Mouse (Mus musculus) layer of hippocampus, postnatal 25 days (tissue): ENCODE data around the gene Sptbn2. TPM values are rescaled to one million over a fixed set of nuclear protein-coding genes. Genes with fewer than 3 reads are reported as not detected.

Experiments
- DNase-seq, 2 experiments: peaks; one replicate each; pipeline ENCODE4 v3.0.0; 2022; ENCODE audit warnings: mixed read lengths in 2 of 2, low spot score in 1 of 2; ENCODE audit errors: extremely low spot score in 1 of 2
- total RNA-seq, 2 experiments: library from RNA; stranded (reverse); gene quantifications; 2 replicates each; pipeline ENCODE4 v1.2.3; 2021

The Sptbn2 gene
- total RNA-seq, 2 experiments from 2014 or later, result 615 to 659 TPM

DNA sequence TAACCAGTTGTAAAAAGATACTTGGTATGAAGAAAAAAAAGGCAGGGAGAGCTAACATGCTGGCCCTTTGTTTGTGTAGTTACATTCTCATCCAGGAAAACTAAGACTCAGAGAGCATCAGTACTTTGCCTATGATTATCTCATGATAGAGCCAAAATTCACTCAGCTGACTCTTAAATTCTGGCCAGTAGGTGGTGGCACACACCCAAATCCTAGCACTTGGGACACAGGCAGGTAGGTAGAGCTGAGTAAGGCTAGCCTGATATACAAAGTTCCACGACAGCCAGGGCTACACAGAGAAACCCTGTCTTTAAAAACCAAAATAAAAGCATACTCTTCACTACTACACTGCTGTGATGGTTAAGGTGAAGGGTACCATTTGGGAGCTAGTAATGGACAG, 51.9 kb downstream of the Sptbn2 start:
- DNase-seq, result no peak

GRCm38 (mm10) chr19:4767507-4768148, 56.7 kb downstream of the Sptbn2 start:
- DNase-seq, result no peak

DNA sequence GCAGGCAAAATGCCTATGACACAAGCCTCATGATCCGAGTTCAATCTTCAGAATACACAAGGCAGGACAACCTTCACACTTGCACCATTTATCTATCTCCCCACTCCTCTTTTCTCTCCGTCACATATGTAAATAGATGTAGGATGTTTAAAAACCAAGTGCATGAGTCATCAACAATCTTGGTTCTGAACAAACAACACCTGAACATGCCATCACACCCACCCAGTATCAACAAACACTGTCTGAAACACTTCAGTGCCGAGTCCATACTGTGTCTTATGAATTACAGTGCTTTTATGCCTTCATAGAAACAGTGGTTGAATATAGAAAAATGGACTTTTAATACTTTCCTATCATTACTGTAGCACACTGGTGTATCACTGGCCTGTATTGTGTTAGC, 61.8 kb downstream of the Sptbn2 start:
- DNase-seq, result no peak

DNA sequence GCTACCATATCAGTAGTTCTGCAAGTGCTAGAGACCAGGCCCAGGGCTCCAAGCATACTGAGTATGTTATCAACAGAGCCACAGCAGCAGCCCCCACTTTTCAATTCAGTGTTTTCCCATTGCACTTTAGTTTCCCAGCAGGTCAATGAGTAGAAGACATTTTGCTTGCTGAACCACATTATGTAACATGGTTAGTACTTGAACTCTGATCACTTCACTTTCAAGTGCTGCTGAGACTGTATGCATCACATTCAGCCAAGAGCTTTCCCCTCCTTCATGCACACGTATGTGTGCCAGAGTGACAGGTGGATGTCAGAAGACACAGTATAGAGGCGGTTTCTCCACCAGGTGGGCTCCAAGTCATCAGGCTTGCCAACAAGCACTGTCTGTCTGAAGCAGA, 71.9 kb downstream of the Sptbn2 start:
- no peak for DNase-seq

DNA sequence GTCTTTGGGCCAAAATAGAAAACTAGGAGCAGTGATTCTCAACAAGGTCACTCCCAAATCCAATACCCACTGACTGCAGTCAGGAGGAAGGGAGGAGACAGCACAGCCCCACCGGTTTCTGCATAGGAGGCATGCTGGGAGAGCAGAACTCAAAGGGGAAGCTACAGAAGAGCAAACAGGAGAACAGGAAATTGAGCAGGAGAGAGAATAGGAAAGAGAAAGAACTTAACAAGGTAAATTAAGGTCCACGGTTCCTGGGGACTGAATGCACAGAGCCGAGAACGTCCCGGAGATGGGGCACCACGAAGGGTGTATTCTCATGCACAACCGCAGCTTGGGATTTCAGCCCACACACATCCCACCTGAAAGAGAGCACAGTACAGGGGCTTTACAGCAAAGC, 74.2 kb downstream of the Sptbn2 start:
- DNase-seq, result no peak

GRCm38 (mm10) chr19:4786313-4786712, 75.3 kb downstream of the Sptbn2 start:
- no peak for DNase-seq

DNA sequence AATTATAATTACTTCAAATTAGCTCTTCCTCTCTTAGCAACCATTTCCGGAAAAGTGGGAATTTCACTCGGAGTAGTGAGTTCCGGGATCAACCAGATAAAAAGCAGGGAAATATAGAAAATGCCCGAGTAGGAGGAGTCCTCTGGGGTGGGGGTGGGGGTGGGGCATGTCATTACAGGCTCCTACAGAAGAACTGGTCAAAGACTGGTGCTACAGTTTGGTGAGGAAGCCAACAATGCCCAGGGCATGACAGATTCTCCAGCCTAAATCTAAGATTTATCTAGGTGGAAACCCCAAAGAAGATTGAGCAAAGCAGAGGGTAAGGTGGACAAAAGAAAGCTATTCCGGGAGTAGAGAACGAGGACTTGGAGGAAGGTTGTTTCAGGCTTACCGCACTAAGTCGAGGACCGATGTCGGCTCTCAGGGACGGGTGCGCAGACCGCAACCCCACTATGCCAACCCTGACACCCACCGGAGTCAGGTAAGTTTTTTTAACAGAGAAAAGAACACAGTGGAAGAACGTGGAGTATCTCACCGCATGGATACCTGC, 82.4 kb downstream of the Sptbn2 start:
- DNase-seq, result no peak

DNA sequence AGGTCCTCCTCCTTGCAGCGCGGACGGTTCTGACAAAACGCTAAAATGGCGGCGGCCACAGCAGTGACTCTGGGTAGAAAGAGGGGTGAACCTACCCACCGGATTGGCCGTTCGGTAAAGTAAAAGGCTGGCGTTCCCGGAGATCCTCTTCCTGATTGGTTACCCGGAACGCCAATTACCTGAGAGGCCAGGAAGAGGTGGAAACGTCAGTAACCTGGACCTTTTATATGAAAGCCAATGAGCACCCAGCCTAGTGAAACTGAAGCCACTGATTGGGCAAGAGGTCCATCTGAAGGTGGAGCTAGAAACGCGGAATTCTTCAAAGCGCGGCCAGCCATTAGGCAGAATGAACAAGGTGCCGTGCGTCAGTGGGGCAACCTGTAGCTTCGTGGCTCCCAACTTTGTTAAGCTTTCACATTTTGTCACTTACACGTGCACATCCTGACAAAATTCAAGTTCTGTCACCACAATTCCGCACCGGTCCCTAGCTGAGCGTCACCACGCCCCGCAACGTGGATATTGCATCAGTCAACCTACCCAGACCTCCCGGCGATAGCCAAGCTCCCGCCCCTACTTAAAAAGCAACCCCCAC, 83.0 kb downstream of the Sptbn2 start, which contains the start of gene Rbm4:
TSS of gene Rbm4 (minus strand) at position 71 of the 592 bp plus-strand sequence.
- DNase-seq, result peak; percentile 78 to 93

DNA sequence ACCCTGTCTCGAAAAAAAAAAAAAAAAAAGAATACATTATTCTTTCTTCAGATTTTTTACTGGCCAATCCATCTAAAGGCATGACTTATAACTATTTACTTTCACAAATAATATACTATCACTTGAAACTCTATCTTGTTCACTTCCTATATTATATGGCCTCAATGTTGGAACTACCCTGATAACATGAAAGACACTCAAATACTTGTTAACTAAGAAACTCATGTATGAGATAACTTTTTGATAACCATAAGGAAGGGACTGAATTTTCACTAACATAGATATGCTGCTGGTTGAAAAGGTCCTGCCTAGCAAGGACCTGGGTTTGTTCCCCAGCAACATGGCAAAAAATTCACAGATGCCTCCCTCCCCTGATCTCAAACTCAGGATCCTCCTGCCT, 85.0 kb downstream of the Sptbn2 start:
- DNase-seq, result no peak

DNA sequence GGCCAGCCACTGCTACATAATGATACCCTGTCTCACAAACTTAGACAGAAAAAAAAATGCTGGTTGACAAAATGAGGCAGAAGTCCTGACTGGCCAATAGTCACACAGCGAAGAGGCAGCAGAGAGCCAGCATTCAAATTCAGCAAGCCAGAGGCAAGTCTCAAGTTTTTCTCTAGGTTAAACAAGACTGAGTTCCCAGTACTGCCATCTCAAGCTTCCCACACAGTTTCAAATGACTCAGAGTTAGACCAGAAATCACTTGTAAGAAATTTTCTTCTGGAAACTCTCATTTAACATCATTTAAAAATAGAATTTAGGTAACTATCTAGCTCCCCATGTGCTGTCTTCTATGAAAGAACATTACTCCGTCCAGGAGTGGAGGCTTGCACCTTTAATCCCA, 86.9 kb downstream of the Sptbn2 start:
- no peak for DNase-seq

DNA sequence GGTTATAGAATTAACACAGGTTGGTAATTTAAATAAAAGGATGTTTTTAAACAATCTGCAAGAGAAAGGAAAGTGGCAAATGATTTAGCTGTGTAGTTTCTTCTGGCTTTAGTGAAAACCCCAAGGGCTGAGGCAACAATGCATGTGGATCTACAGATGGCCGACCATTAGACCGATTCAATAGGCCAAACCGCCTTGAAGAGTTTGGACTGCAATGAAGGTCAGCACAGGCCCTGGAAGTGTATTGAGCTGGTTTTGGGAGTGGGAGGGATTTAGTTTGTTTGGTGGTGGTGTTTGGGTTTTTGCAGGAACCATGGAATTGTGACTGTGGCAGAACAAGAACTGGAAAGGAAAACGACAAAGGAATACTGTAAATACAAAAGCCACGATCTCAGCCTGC, 88.1 kb downstream of the Sptbn2 start:
- DNase-seq, result no peak

Other genes with a start within 250 kb of the Sptbn2 start
- 10 to 100 TPM; 29.5 to 31.8 TPM for gene Syt12, start 233.7 kb upstream of the Sptbn2 start, total RNA-seq
- gene 2010003K11Rik, start 212.6 kb upstream of the Sptbn2 start, total RNA-seq, result not detected
- gene Pcx, start 200.7 kb upstream of the Sptbn2 start, total RNA-seq, result 10 to 100 TPM; 66.6 to 70.6 TPM
- gene Lrfn4, start 95.5 kb upstream of the Sptbn2 start, total RNA-seq, result 10 to 100 TPM; 40.9 to 41.6 TPM
- 10 to 100 TPM; 21.4 to 24.2 TPM for gene Rce1, start 85.5 kb upstream of the Sptbn2 start, total RNA-seq
- 1 to 10 TPM; 1.1 to 2.5 TPM for gene Gm960, start 12.5 kb upstream of the Sptbn2 start, total RNA-seq
- gene Rbm4b, start 45.3 kb downstream of the Sptbn2 start, total RNA-seq, result 10 to 100 TPM; 18.2 to 18.8 TPM
- gene Rbm4, start 82.7 kb downstream of the Sptbn2 start, total RNA-seq, result 10 to 100 TPM; 81.1 to 82.0 TPM
- 10 to 100 TPM; 21.2 to 28.3 TPM for gene Gm21992, start 100.4 kb downstream of the Sptbn2 start, total RNA-seq
- gene Rbm14, start 100.5 kb downstream of the Sptbn2 start, total RNA-seq, result 10 to 100 TPM; 53.0 to 53.9 TPM
- 10 to 100 TPM; 30.6 to 37.8 TPM for gene Ccs, start 128.2 kb downstream of the Sptbn2 start, total RNA-seq
- gene Ccdc87, start 128.2 kb downstream of the Sptbn2 start, total RNA-seq, result 1 to 10 TPM; 1.8 to 2.2 TPM
- gene Ctsf, start 144.0 kb downstream of the Sptbn2 start, total RNA-seq, result 100 to 1,000 TPM; 113 to 118 TPM
- gene Actn3, start 166.7 kb downstream of the Sptbn2 start, total RNA-seq, result under 1 TPM; 0.84 to 0.89 TPM
- gene Zdhhc24, start 167.5 kb downstream of the Sptbn2 start, total RNA-seq, result 10 to 100 TPM; 24.9 to 25.5 TPM
- 10 to 100 TPM; 37.4 to 41.9 TPM for gene Bbs1, start 195.5 kb downstream of the Sptbn2 start, total RNA-seq
- 10 to 100 TPM; 41.0 to 43.5 TPM for gene Dpp3, start 217.1 kb downstream of the Sptbn2 start, total RNA-seq
- 10 to 100 TPM; 20.2 to 20.9 TPM for gene Peli3, start 232.0 kb downstream of the Sptbn2 start, total RNA-seq